Mouse (Mus musculus) embryonic facial prominence, embryonic 15.5 days (tissue): ENCODE results near the gene Elavl2. TPM values are rescaled to one million over a fixed set of nuclear protein-coding genes. Genes with fewer than 3 reads are reported as not detected.
"Not testable (repeated sequence)": the region's sequence is repeated elsewhere in the genome, so short reads cannot be mapped to it uniquely, and the experiment has no call there.

Source experiments
- ATAC-seq: fragments of 200-750 bp; cut with Nextera tagmentation; 2 replicates; pipeline ENCODE4 v1.8.0; 2017; ENCODE audit warnings: low read depth, moderate TSS enrichment; ENCODE audit not compliant: insufficient number of reproducible peaks, low FRiP score, low TSS enrichment
- H3K27ac ChIP-seq: fragments of 300-500 bp; sonication (generic); replicated peaks from 2 replicates; pipeline ENCODE4 v1.5.1; 2015; ENCODE audit warnings: mild to moderate bottlenecking, inconsistent platforms
- H3K27me3 ChIP-seq: fragments of 300-500 bp; sonication (generic); 2 replicates; pipeline ENCODE4 v1.6.1; 2015; ENCODE audit warnings: inconsistent platforms
- H3K36me3 ChIP-seq: fragments of 300-500 bp; sonication (generic); 2 replicates; pipeline ENCODE4 v1.6.1; 2015; ENCODE audit warnings: mild to moderate bottlenecking, inconsistent platforms
- H3K4me1 ChIP-seq: fragments of 300-500 bp; sonication (generic); 2 replicates; pipeline ENCODE4 v1.6.1; 2015; ENCODE audit warnings: inconsistent platforms
- H3K4me2 ChIP-seq: fragments of 300-500 bp; sonication (generic); replicated peaks from 2 replicates; pipeline ENCODE4 v1.6.1; 2015; ENCODE audit warnings: mild to moderate bottlenecking, inconsistent platforms
- H3K4me3 ChIP-seq: fragments of 300-500 bp; sonication (generic); replicated peaks from 2 replicates; pipeline ENCODE4 v1.5.1; 2015; ENCODE audit warnings: mild to moderate bottlenecking, inconsistent platforms
- H3K9ac ChIP-seq: fragments of 300-500 bp; sonication (generic); 2 replicates; pipeline ENCODE4 v1.6.1; 2015; ENCODE audit warnings: inconsistent platforms
- H3K9me3 ChIP-seq: fragments of 300-500 bp; sonication (generic); replicated peaks from 2 replicates; pipeline ENCODE4 v1.6.1; 2016; ENCODE audit warnings: inconsistent platforms
- WGBS: fragments of 180-500 bp; shearing (Covaris S2); methylation state at CpG from one replicate; pipeline ENCODE4 v1.1.7; 2015; 5-methylcytosine and 5-hydroxymethylcytosine counted together
- polyA plus RNA-seq: library from polyadenylated mRNA; unstranded; fragments of >200 nt; fragmentation: Nextera tagmentation; extraction: Ambion mirVana; gene quantifications from 2 replicates; pipeline ENCODE4 v1.2.1, GENCODE M21; 2015

The Elavl2 gene
- polyA plus RNA-seq, 1 experiment from 2014 or later = 4.4 TPM

DNA sequence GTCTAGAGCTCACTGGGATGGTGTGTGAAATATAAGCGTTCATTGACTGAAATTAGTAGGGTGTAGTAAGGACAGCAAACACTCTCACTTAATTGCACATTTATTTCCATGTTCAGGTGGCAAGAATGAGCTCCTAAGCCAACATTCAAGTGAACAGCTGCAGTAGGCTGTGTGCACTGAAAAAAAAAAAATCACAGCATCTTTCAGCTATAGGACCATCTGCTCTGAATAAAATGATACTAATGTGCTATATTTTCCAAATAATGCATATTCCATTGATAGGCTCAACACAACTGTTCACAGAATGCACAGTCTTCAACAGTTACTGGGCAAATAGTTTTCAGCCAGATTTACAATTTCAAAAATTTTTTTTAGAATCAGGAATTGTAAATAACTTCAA lies 89.8 kb downstream of the Elavl2 start:
- 90% methylated on average over 1 of the region's 1 CpGs for WGBS
- H3K27me3 ChIP-seq = no peaks in the 10 kb centered on the region
- H3K9ac ChIP-seq = no peak overlapping the region
- no peak overlapping the region for H3K4me3 ChIP-seq
- H3K36me3 ChIP-seq = no peaks in the 10 kb centered on the region
- no peak for ATAC-seq
- H3K4me2 ChIP-seq = no peak overlapping the region
- H3K4me1 ChIP-seq = no peaks in the 10 kb centered on the region
- H3K9me3 ChIP-seq = no peaks in the 10 kb centered on the region
- H3K27ac ChIP-seq = no peak overlapping the region

DNA sequence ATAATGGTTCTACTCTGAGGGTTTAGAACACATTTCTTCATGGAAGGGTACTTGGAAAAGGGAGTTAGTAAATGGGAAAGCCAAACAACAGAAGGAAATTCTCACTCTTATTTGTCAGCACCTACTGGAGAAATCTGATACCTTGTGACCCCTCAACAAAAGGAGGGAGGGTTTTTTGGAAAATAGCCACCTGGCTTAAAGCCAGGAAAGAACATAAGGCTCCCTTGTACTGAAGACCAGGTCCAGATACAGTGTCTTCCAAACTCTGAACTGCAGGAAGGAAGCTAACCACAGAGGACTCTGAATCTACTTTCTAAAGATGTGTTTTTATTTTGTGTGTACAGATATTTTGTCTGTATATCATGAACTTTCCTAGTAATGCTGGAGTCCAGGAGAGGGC lies 102.9 kb downstream of the Elavl2 start:
- H3K9me3 ChIP-seq = no peaks in the 10 kb centered on the region
- no peaks in the 10 kb centered on the region for H3K4me1 ChIP-seq
- H3K4me3 ChIP-seq = no peak overlapping the region
- no peaks in the 10 kb centered on the region for H3K36me3 ChIP-seq
- H3K27ac ChIP-seq = no peak overlapping the region
- ATAC-seq = no peak
- H3K4me2 ChIP-seq = no peak overlapping the region
- no peak overlapping the region for H3K9ac ChIP-seq
- H3K27me3 ChIP-seq = no peaks in the 10 kb centered on the region

DNA sequence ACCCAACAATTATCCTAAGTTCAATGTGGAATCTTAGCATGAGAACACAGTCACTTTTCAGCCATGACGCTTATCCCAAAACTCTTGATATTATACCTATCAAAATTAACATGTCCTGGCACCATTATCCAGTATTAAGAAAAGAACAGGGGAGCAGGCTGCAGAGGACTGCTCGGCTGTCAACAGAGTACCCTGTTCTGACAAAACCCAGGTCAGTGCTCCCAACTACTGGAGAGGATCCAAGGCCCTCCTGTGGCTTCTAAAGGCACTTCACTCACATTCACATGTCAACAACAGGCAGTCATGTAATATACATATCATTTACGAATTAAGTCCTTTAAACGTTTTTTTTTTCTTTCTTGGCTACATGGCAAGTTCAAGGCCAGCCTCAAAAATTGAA lies 105.3 kb downstream of the Elavl2 start:
- Histone ChIP-seq H3K4me3 (no peak overlapping the region), H3K27ac (no peak overlapping the region), H3K9ac (no peak overlapping the region), H3K4me1 (no peaks in the 10 kb centered on the region), H3K4me2 (no peak overlapping the region), H3K36me3 (no peaks in the 10 kb centered on the region), H3K27me3 (no peaks in the 10 kb centered on the region), H3K9me3 (no peaks in the 10 kb centered on the region)
- ATAC-seq = no peak
- 73% methylated on average over 4 of the region's 4 CpGs for WGBS

DNA sequence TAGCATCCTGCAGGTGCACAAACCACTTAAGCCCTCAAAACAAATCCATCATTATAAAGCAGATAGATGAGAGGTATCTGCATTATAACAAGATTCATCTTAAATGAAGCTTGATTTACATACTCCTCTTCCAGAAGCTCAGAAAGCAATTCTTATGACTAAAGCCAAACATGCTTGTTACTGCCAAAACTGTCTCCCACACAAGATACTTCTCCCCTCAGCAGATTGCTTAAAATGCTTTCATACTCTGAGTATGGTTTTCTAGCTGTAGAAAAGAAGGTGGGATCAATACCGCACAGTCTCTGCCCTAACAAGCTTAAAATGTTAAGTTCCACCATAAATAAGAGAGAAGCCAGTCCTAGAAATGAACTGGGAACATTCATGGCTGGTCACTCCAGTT lies 109.1 kb downstream of the Elavl2 start:
- no peaks in the 10 kb centered on the region for H3K4me1 ChIP-seq
- no peak overlapping the region for H3K9ac ChIP-seq
- H3K36me3 ChIP-seq = no peaks in the 10 kb centered on the region
- no peaks in the 10 kb centered on the region for H3K9me3 ChIP-seq
- ATAC-seq = no peak
- H3K4me2 ChIP-seq = no peak overlapping the region
- 86% methylated on average over 1 of the region's 1 CpGs for WGBS
- H3K27ac ChIP-seq = no peak overlapping the region
- H3K4me3 ChIP-seq = no peak overlapping the region
- H3K27me3 ChIP-seq = no peaks in the 10 kb centered on the region

DNA sequence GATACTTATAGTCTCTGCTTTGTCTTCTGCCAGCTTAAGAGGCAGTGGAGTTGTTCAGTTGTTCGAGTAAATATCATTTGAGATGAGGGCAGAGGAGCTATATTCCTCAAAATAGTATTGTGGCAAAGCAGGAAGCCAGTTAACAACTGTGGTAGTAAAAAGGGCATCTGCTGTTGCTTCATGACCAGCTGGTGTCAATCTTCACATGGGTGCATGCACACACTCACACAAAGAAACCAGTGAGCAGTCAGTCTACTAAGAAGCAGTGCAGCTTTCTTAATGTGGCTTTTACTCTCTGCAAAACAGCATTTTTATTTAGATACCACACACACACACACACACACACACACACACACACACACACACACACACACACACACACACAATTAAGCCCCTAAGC lies 110.2 kb downstream of the Elavl2 start:
- H3K4me1 ChIP-seq = no peaks in the 10 kb centered on the region
- WGBS = 70% methylated on average over 1 of the region's 1 CpGs
- no peaks in the 10 kb centered on the region for H3K27me3 ChIP-seq
- H3K9me3 ChIP-seq = no peaks in the 10 kb centered on the region
- no peak overlapping the region for H3K4me2 ChIP-seq
- no peak for ATAC-seq
- H3K36me3 ChIP-seq = no peaks in the 10 kb centered on the region
- H3K4me3 ChIP-seq = no peak overlapping the region
- no peak overlapping the region for H3K27ac ChIP-seq
- H3K9ac ChIP-seq = no peak overlapping the region

DNA sequence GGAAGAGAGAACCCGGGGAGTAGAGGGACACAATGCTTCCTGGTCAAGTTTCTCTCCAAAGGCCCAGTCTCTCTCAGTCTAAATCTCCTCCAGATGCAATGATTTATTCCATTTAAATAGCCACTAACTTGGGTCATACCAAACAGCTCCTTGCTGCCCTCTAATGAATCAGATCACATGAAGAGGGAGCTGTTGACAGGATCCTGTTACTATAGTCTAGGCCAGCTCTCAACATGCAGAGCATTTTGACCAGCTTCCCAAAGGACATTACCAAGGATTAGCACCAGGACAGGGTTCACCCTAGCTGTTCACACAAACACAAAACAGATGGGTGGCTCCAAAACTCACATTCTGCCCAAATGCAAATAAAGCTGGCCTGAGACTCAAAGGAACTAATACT lies 111.4 kb downstream of the Elavl2 start:
- no peak for ATAC-seq
- Histone ChIP-seq H3K36me3 (no peaks in the 10 kb centered on the region), H3K4me1 (no peaks in the 10 kb centered on the region), H3K9me3 (no peaks in the 10 kb centered on the region), H3K4me2 (no peak overlapping the region), H3K27ac (no peak overlapping the region), H3K4me3 (no peak overlapping the region), H3K9ac (no peak overlapping the region), H3K27me3 (no peaks in the 10 kb centered on the region)
- WGBS = 46% methylated on average over 1 of the region's 1 CpGs

DNA sequence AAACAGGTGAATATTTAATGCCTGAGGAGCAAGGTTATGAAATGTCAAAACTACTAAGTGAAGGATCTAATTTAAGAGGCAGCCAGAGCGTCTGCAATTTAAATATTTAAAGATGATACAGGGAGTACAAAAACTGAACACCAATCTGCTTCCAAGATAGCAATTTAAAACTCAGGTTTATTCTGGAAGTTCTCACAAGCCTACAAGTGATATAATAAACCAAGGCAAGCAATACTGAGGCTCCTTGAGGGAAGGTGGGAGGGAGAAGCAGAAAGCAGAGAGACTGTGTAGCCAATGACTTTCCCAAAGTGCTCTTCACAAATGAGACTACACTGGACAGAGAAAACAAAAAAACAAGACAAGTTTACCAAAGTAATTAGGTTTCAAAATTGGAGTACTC lies 132.2 kb downstream of the Elavl2 start:
- H3K9me3 ChIP-seq = no peaks in the 10 kb centered on the region
- no peak overlapping the region for H3K9ac ChIP-seq
- no peak overlapping the region for H3K4me3 ChIP-seq
- no peaks in the 10 kb centered on the region for H3K4me1 ChIP-seq
- no peak overlapping the region for H3K4me2 ChIP-seq
- WGBS = 86% methylated on average over 1 of the region's 1 CpGs
- H3K36me3 ChIP-seq = no peaks in the 10 kb centered on the region
- H3K27me3 ChIP-seq = no peaks in the 10 kb centered on the region
- ATAC-seq = no peak
- H3K27ac ChIP-seq = no peak overlapping the region

DNA sequence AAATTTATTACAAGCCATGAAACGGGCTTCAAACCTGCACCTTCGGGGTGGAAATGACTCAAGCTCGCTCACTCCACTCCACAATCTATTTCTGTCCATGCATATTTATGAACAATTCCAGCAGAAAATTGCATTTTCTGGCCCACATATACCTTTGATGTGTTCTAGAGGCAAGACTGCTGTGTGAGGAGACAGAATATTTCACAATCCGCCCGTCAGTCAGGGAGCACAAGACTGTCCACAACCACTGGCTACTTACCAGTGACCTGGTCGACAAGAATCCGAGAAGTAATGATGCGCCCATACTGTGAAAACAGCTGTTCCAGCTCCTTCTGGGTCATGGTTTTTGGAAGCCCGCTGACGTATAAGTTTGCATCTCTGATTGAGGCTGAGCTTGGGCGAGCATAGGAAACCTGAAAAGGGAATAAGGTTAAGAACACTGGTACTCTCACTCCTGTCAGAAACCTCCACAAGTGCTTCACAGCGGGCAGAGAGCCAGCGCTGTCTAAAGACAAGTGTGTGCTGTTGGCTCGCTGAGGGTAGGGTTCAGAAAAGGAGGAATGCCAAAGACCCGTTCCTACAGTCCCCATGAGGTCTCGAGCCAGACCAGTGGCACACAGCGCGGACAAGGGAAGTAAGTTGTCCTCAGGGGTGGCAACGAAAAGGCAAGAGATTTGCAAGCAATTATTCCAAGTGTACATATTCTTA lies 136.7 kb downstream of the Elavl2 start:
- no peak overlapping the region for H3K9ac ChIP-seq
- ATAC-seq = no peak
- H3K36me3 ChIP-seq = no peaks in the 10 kb centered on the region
- WGBS = 84% methylated on average over 19 of the region's 19 CpGs
- no peaks in the 10 kb centered on the region for H3K4me1 ChIP-seq
- H3K27ac ChIP-seq = no peak overlapping the region
- H3K4me2 ChIP-seq = no peak overlapping the region
- H3K4me3 ChIP-seq = no peak overlapping the region
- no peaks in the 10 kb centered on the region for H3K9me3 ChIP-seq
- no peaks in the 10 kb centered on the region for H3K27me3 ChIP-seq

DNA sequence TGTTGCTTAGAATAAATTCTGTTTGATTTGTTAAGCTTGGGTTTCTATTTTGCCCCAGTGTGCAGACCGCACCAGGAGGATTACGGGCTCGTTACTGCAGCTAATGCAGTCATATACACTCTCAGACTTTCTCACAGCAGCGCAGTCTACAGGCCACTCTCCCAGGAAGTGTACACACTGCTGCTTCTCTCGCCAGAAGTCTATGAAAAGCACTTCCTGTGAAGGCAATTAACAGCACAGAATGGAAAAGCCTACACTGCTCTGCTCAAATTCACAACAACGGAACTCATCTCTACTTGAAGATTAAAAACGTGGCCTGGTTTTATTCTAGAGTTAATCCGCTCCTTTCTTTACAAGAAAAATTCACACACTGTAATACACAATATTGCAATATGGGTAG lies 137.7 kb downstream of the Elavl2 start:
- Histone ChIP-seq H3K4me3 (no peak overlapping the region), H3K27ac (no peak overlapping the region), H3K4me1 (no peaks in the 10 kb centered on the region), H3K4me2 (no peak overlapping the region), H3K36me3 (no peaks in the 10 kb centered on the region), H3K9ac (no peak overlapping the region), H3K27me3 (no peaks in the 10 kb centered on the region), H3K9me3 (no peaks in the 10 kb centered on the region)
- ATAC-seq = no peak
- WGBS = 80% methylated on average over 8 of the region's 8 CpGs

DNA sequence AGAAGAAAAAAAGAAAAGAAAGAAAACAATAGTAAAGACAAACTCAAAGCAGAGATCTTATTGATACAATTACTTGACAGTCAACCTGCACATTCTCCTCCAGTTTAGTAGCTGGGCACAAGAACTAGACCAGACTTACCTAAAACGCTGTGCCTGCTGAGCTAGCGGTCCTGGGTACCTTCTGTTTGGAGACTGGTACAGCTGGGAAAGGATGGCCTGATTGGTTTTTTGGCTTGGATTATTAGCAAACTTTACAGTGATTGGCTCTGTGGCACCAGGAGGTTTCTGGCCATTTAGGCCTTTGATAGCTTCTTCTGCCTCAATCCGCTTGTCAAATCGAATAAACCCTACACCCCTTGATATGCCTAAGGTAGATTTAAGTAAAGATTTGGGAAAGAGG lies 140.0 kb downstream of the Elavl2 start:
- Histone ChIP-seq H3K4me3 (no peak overlapping the region), H3K9ac (no peak overlapping the region), H3K4me2 (no peak overlapping the region), H3K36me3 (no peaks in the 10 kb centered on the region), H3K27me3 (no peaks in the 10 kb centered on the region), H3K4me1 (no peaks in the 10 kb centered on the region), H3K27ac (no peak overlapping the region), H3K9me3 (no peaks in the 10 kb centered on the region)
- WGBS = 96% methylated on average over 4 of the region's 4 CpGs
- ATAC-seq = no peak

DNA sequence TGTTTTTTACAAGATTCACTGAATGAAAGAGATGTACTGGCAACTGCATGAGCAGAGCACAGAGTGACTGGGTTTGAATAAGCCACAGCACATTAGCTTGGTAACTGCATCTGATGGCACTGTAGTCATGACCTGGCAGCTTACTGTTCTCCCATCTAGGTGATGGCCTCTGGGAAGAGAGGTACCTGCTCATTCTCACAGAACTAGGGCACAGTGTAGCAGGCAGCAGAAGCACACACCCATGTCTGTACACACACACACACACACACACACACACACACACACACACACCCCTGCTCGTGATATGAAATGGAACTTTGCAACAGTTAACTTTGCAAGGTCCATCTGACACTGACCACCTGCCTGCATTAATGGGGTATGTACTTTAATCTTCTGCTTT lies 151.9 kb downstream of the Elavl2 start:
- 72% methylated on average over 1 of the region's 1 CpGs for WGBS
- Histone ChIP-seq H3K4me1 (no peaks in the 10 kb centered on the region), H3K36me3 (no peaks in the 10 kb centered on the region), H3K9me3 (no peaks in the 10 kb centered on the region), H3K4me2 (no peak overlapping the region), H3K27me3 (no peaks in the 10 kb centered on the region), H3K4me3 (no peak overlapping the region), H3K27ac (no peak overlapping the region), H3K9ac (no peak overlapping the region)
- no peak for ATAC-seq

DNA sequence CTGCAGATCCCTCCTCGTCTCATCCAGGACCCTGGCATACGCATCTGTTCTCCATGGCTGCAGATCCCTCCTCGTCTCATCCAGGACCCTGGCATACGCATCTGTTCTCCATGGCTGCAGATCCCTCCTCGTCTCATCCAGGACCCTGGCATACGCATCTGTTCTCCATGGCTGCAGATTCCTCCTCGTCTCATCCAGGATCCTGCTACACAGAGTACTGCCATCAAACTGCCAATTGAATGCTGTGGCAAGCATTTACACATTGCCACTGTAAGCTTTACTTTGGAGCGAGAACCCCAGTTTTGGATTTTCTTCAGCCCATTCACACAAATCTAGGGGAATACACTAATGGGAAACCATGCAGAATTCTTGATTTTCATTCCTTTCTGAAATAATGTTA lies 155.4 kb downstream of the Elavl2 start:
- WGBS = 62% methylated on average over 4 of the region's 8 CpGs
- H3K4me1 ChIP-seq, H3K27ac ChIP-seq, H3K4me2 ChIP-seq, H3K36me3 ChIP-seq, H3K9me3 ChIP-seq, H3K27me3 ChIP-seq, ATAC-seq, H3K4me3 ChIP-seq, H3K9ac ChIP-seq: not testable (repeated sequence)
